Mouse (Mus musculus) bone marrow, adult 2 months (tissue): ENCODE measurements around the gene Kdm7a. TPM values are rescaled to one million over a fixed set of nuclear protein-coding genes. Genes with fewer than 3 reads are reported as not detected.

ENCODE experiments used
- H3K27ac ChIP-seq: fragments of 200-500 bp; 2 replicates; pipeline ENCODE4 v1.5.1; 2012; ENCODE audit warnings: low read depth, mild to moderate bottlenecking, control low read depth, inconsistent platforms, low read length; ENCODE audit not compliant: control insufficient read depth, poor library complexity, insufficient read depth
- H3K4me1 ChIP-seq: fragments of 200-500 bp; 2 replicates; pipeline ENCODE4 v1.6.1; 2011; ENCODE audit warnings: low read length; ENCODE audit not compliant: control insufficient read depth, insufficient read depth
- H3K4me3 ChIP-seq: fragments of 200-500 bp; replicated peaks from 2 replicates; pipeline ENCODE3; 2011; ENCODE audit warnings: mild to moderate bottlenecking, low read depth, low read length, control low read depth; ENCODE audit not compliant: control insufficient read depth
- CTCF ChIP-seq: fragments of 200-500 bp; IDR thresholded peaks from 2 replicates; pipeline ENCODE4 v1.5.1; 2011; ENCODE audit warnings: low read length, control low read depth; ENCODE audit not compliant: control insufficient read depth, insufficient read depth
- POLR2A ChIP-seq: fragments of 200-500 bp; IDR thresholded peaks from 2 replicates; pipeline ENCODE4 v1.6.1; 2011; ENCODE audit warnings: low read depth, mild to moderate bottlenecking, control low read depth, low read length, borderline replicate concordance; ENCODE audit not compliant: control insufficient read depth
- WGBS: fragments of 180-500 bp; shearing (Covaris S2); methylation state at CpG from one replicate; pipeline ENCODE4 v1.1.7; 2018; 5-methylcytosine and 5-hydroxymethylcytosine counted together
- polyA plus RNA-seq: library from polyadenylated mRNA; stranded (reverse); fragments of >200 nt; gene quantifications from 2 replicates; pipeline ENCODE4 v1.2.4, GENCODE M21; 2011; ENCODE audit warnings: low replicate concordance; ENCODE audit not compliant: missing spikeins, insufficient read depth, insufficient read length

Gene Kdm7a
- 15.3 and 20.2 TPM in 2 replicates for polyA plus RNA-seq

DNA sequence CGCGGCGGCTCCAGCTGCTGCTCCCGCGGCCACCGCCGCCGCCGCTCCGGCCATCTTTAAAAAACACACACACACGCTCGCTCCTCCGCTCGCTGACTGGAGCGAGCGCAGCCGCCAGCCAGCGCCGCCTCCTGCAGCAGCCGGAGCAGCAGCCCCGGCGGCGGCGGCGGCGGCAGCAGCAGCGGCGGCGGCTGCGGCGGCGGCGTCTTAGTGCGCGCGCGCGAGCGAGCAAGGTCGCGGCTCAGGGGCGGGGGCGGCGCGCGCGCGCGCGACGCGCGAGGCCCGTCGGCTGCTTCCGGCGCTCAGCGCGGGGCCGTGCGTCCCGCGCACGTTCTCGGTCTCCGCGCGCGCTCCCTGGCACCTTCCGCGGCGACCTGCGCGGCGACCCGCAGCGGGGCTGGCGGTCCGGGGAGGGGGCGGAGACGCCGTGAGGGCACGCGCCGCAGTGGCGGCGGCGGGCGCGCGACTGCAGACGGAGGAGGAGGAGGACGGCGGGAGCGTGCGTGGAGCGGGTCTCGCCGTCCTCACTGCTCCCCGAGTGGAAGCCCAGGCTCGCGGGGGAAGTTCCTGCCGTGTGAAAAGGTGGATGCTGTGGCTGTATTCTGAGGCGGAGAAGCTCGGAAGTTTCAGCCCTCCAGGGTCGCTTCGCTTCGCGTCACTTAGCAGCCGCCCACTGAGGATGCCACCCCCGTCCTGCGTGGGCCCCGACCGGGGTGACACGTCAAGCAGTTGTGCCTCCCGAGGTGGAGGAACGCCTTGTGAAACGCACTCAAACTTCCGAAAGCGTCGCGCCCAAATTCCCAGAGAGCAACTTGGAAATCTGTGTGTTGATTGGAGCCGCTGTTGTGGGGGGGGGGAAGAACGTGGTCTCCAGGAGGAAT, at the start of gene Kdm7a:
Gene Kdm7a, minus strand, starts transcription at position 209 of the 881 bp plus-strand sequence.
- peak; percentile 81; the same call in 1 of the 2 replicates for TF ChIP-seq POLR2A
- TF ChIP-seq CTCF: no peak
- Histone ChIP-seq H3K27ac (peak within 1 kb of the TSS; percentile 100), H3K4me3 (peak within 1 kb of the TSS; percentile 97), H3K4me1 (no peaks in the 10 kb centered on the region)
- 6% methylated on average over 121 of the region's 124 CpGs for WGBS

DNA sequence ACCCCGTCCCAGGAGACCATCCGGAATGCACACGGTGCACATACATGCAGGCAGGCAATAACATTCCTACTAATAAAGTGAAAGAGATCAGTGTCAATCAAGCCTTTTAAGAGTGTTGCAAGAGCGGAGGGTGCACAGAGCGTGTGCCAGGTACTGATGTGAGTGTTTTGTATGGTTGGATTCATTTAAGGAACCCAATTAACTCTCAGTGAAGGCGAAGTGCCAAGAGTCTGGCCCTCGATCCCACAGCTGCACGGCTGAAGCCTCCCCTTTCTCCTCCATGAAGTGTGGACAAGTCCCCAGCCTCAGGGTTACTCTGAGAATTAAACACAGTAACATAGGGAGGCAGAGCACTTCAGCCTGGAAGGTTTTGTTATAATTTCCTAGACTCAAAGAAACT, 48.7 kb upstream of the Kdm7a start:
- WGBS: 72% methylated on average over 8 of the region's 8 CpGs
- Histone ChIP-seq H3K4me3 (no peak overlapping the region), H3K27ac (no peak overlapping the region), H3K4me1 (peaks cover 4% of the 10 kb centered on the region; the same call in 1 of the 2 replicates)
- TF ChIP-seq POLR2A (no peak), CTCF (no peak)

DNA sequence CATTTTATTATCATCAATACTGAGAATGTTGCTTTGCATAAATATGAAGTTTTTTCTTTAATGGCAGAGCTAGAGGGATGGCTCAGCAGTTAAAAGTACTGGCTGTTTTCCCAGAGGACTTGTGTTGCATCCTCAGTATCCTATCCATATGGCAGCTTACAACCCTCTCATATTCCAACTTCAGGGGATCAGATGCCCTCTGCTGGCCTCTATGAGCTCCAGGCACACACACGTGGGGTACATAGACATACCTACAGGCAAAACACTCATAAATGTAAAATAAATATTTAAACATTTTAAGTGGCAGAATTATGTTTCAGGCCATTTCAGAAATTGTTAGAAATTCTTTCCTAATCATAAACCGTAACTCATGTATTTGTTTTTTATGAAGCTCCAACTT, 43.5 kb upstream of the Kdm7a start:
- Histone ChIP-seq H3K4me1 (no peaks in the 10 kb centered on the region; the same call in 1 of the 2 replicates), H3K4me3 (no peak overlapping the region), H3K27ac (no peak overlapping the region)
- WGBS: 86% methylated on average over 2 of the region's 2 CpGs
- peak; percentile 16; the same call in 1 of the 2 replicates for TF ChIP-seq CTCF
- no peak for TF ChIP-seq POLR2A

DNA sequence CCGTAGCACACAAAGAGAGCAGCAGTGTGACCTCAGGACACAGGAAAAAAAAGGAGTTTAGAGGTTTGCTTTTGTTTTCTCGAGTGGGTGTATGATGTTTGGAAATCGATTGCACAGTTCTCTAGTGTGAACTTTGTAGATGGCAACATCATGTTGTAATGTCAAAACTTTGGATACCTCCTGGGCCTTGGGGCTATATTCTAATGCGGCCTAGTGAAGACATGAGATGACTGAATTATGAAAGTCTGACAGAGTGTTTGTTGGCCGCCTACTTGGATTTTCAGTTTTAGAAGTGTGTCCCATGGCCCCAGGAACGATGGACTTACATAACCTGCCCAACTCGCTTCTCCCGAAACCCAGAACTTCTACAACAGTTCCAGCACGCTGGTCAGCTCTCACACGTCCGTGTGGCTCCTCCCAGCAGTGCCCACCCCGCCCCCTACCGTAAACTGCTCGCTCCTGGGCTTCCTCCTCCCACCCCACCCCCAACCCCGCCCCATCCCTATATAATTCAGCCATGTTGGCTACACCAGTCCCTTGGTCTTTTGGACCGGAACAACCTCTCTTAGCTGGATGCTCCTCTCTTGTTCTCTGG, 42.7 kb upstream of the Kdm7a start:
- Histone ChIP-seq H3K4me1 (no peaks in the 10 kb centered on the region; the same call in 1 of the 2 replicates), H3K27ac (no peak overlapping the region), H3K4me3 (no peak overlapping the region)
- TF ChIP-seq CTCF (no peak), POLR2A (no peak)
- 76% methylated on average over 16 of the region's 16 CpGs for WGBS

DNA sequence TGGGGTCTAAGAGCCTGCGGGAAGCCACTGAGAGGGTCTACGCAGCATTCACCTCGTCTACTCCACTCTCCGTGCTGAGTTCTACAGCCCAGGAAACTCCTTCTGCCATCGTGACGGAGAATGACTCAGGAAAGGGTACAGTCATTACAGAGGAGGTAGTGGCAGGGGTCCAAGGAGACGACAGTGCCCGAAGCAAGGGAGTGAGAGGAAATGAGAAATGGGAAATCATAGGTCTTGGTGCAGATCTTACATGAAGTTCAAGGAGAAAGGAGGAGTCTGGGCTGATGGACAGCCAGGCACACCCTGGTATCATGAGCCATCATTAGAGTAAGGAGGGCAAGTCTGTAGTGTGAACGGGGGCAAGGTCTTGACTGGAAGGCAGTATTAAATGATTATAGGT, 37.5 kb upstream of the Kdm7a start:
- Histone ChIP-seq H3K4me1 (no peaks in the 10 kb centered on the region; the same call in 1 of the 2 replicates), H3K27ac (no peak overlapping the region), H3K4me3 (no peak overlapping the region)
- TF ChIP-seq POLR2A: no peak
- TF ChIP-seq CTCF: no peak
- 36% methylated on average over 9 of the region's 9 CpGs for WGBS

DNA sequence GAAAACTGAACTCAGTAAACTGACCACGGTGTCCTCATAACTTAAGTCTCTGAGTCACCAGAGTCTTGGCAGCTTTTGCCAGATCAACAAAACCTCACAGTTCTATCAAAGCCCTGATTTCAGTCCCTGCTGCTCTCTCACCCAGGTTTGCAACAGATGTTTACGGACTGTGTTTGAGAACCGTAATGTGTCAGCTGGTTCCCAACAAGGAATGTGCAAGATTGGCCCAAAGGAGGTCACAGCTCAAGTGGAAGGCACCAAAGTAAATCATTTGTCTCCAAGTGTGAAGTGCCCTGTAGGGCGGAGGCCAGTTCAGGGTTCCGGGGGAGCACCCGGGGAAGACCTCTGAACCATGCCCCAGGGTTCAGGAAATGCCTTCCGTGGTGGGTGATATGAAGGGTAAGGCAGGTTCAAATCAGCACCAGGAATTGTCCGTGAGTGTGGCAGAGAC, 36.9 kb upstream of the Kdm7a start:
- WGBS: 81% methylated on average over 8 of the region's 8 CpGs
- no peak overlapping the region for H3K4me3 ChIP-seq
- no peak overlapping the region for H3K27ac ChIP-seq
- no peak for TF ChIP-seq POLR2A
- TF ChIP-seq CTCF: no peak
- H3K4me1 ChIP-seq: no peaks in the 10 kb centered on the region; the same call in 1 of the 2 replicates

DNA sequence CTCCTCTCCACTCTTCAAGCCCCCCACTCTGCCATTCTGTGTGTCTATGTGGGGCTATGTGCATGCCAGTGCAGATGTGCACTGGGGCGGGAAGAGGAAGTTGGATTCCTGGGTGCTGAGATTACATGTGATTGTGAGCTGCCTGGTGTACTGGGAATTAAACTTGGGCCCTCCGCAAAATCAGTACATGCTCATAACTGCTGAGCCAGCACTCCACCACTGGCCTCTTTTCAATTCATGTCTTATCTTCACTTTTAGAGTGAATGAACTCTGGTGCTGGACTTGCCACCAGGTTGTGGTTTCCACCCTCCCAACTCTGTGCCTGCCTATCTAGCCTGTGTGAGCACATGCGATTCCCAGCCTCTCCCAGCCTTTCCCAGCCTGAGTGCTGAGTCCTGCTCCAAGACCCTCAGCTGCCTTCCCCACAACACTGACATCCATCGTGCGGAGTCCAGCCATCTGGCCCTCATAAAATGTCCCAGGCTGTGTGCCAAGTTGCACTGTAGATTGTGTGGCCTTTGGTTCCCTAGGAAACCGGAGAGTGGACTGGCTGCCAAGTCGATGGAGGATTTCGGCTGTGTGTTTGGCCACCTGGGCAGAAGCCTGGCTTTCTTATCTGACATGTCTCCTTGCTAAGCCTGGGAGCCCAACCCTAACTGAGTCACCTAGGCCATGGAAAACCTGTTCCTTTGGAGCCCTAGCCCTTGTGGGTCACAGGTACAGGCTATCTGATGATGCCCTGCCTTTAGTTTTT, 36.3 kb upstream of the Kdm7a start:
- WGBS: 75% methylated on average over 8 of the region's 8 CpGs
- Histone ChIP-seq H3K4me3 (no peak overlapping the region), H3K4me1 (no peaks in the 10 kb centered on the region; the same call in 1 of the 2 replicates), H3K27ac (no peak overlapping the region)
- TF ChIP-seq CTCF (no peak), POLR2A (no peak)

DNA sequence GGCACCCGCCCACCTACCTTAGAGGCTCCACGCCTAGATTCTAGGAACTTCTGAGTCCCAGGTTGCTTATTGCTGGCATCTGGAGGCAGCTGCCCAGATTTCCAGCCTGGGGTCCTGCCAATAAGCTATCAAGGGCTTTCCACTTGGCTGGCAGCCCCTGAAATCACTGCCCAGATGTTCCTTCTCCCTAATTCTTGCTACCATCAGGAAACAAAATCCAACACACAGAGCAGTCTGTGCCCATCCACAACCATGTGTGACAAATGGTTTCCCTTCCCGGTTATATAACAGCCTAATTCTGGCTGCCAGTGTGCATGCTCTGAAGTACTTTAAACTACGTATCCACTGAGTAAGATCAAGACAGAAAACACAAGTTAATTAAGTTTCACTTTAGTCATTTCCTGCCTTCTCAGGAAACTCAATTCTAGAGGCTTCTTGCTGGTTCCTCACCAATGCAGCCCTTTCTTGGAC, 34.9 kb upstream of the Kdm7a start:
- no peaks in the 10 kb centered on the region; the same call in 1 of the 2 replicates for H3K4me1 ChIP-seq
- TF ChIP-seq CTCF: no peak
- no peak for TF ChIP-seq POLR2A
- H3K27ac ChIP-seq: no peak overlapping the region
- no peak overlapping the region for H3K4me3 ChIP-seq
- 52% methylated on average over 4 of the region's 4 CpGs for WGBS
